Mouse (Mus musculus) left cerebral cortex, postnatal 4 days (tissue): ENCODE measurements around the gene Aff4. TPM values are rescaled to one million over a fixed set of nuclear protein-coding genes. Genes with fewer than 3 reads are reported as not detected.
A peak's percentile ranks its signal among the peaks of the same experiment; 100 is the strongest.
"Not testable (repeated sequence)": the region's sequence is repeated elsewhere in the genome, so short reads cannot be mapped to it uniquely, and the experiment has no call there.

Experiments used
- DNase-seq: peaks from one replicate; pipeline ENCODE4 v3.0.0-alpha.2; 2022
- intact Hi-C: fragments of 180-260 bp; cut with DNase I; formaldehyde crosslinking; loops from one replicate; pipeline ENCODE4 v1.15.1; 2025
- total RNA-seq, 2 experiments: library from RNA; stranded (reverse); gene quantifications; 2 replicates each; pipeline ENCODE4 v1.2.3; 2021

Gene Aff4
- total RNA-seq, 2 experiments from 2014 or later: 202 to 228 TPM

DNA sequence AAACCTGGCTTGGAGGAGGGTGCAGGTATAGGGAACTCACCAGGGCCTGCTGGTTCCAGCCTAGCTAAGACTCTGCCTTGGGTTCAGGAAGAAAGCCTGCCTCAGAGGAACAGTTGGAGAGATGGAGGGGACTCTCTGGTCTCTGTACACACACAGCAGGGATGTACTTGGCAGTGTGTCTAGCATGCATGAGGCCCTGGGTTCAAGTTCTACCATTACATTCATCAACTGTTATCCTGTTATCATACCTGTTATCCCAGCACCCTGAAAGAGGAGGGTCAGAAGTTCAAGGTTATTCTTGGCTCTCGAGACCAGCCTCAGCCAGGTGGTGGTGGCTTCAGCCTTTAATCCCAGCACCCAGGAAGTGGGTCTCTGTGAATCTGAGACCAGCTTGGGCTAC is 13.7 kb upstream of the Aff4 start:
- intact Hi-C loops: no loop called here
- no peak for DNase-seq

DNA sequence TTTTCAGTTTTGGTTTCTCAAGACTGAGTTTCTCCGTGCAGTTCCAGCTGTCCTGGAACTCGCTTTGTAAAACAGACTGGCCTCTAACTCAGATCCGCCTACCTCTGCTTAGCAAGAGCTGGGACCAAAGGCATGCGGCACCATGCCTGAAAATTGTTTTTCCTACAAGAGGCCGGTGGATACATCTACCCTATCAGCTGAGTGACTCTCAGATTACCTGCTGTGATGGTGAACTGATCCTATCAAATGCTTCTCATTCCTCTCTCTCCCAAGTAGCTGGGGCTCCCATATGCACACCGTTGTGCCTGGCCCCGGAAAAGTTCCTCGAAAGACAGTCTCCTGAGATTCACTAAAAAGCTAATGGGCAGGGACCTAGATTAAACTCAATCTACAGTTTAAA is 12.9 kb upstream of the Aff4 start:
- no peak for DNase-seq
- intact Hi-C loops: no loop called here

DNA sequence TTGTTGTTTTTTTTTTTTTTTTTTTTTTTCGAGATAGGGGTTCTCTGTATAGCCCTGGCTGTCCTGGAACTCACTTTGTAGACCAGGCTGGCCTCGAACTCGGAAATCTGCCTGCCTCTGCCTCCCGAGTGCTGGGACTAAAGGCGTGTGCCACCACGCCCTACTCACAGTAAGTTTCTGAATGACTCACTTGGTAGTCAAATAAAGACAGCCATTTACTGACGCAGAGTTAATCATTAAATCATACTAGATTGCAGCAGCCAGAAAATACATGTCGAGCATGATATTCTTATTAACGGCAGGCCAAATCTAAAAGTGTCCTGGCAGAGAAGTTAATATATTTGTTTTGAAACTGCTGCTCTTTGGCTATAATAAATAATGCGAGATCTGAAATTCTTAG is 9.6 kb upstream of the Aff4 start:
- intact Hi-C loops, DNase-seq: not testable (repeated sequence)

DNA sequence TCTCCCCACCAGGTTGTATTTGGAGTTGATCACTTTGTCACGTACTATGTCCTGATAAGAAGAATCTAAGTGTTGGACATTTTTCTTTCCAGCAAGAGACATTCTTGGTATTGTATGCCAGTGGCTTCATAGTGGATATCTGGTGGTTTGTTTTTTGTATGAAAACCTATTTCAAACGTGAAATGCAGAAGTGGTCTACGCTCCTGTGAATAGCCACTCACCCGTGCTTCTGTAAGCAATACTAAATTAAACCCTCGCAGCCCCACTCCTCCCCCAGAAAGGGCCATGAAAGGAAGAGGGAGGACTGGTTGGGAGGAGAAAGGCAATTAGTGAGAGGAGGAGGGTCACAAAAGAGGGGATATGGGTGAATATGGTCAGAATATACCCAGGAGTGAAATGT is 7.9 kb upstream of the Aff4 start:
- no peak for DNase-seq
- intact Hi-C loops: no loop called here

DNA sequence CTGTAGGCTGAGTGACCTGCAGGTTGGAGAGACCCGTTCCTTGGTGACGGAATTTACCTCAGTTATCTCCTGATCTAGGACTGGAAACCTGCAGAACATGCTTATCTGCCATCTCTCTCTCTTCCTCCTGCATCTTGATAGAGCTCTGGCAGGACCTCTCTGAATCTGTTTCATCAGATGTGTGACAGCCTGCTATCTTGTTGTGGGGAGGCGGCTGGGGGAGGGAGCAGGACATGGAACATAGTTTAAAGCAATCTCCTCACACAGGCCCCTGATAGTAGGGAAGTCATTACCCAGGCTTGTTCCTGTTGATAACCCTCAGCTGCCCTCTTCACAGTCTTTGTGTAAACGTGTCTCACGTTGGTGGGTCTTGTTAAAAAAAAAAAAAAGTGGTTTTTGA is 5.3 kb upstream of the Aff4 start:
- DNase-seq: no peak
- intact Hi-C loops: no loop called here

DNA sequence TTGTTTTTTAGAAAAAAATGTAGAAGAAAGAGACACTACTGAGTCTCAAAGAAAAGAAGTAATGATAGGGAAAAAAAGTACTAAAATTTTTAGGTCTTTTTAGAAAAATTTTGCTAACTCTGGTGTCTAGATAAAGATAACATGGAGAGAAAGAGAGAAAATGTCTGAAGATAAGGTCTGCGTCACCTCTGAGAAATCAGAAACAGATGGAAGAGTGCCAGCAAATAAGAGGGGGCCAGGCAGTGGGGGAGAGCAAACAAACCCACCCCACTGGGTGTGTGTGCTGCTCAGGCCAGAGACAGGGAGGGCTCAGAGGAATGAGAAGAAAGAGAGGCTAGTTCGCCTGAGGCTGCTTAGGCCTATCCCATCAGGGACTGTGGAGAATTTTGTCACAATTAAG is 4.9 kb upstream of the Aff4 start:
- intact Hi-C loops: no loop called here
- DNase-seq: no peak

DNA sequence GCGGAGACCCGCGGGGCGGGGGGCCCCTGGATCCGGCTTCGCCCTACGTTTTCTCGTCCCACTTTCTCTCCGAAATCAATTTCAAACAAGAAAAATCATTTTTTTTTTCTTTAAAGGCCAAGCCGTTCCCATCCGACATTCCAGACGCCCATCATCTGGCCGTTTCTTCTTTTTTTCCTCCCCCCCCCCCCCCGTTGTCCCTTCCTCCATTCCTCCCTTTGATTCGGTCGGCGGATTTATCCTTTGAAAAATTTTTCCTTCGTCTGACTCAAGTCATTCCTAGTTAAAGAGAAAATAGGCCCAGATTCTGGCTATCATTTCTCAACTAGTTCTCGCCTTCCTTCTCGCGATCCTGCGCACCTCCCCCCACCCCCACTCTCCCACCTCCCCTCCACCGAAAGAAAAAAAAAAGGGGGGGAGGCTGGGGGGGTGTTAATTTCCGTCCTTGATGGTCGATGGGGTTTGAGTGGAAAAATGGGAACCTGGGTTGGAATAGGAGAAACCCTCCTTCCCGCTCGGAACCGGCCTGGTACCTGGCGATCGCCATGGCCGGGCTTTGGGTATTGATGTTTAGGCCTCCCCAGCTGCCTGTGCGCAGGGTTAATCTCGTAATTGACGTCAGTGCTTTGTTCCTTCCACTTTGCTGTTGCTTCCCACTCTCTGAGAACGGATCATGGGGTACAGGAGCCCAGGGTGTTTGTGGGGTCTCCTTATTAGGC is 750 bp downstream of the Aff4 start:
- intact Hi-C loops: no loop called here

DNA sequence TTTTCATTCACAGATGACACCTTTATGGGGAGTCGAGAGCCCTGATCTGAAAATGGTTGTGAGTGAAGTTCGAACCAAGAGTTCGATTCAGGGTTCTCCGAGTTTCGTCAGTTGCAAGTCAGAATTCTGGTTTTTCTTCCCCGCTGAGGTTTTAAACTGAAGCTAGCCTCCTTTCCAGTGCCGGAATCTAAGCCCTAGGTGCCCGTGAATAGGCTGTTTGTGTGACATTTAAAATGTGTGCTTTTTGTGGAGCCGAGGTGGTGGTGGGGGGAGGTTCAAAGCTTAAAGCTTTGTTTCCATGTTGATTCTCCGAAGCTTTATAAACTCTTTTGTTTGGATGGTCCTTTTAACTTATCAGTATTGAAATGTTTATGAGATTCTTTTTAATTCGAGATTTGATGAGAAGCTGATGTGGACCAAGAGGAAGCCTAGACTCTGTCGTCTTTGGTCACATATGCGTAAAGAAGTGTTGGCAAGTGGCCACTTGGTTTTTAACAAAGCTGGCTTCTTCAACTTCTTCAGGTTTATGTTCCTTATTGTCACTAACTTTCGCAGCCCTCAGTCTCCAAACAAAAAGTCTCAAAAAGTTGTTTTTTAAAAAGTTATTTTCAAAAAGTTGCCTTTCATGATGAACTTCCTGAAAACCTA is 1.4 kb downstream of the Aff4 start:
- intact Hi-C loops: no loop called here
- DNase-seq: no peak

More for the DNA sequence above, 750 bp downstream of the Aff4 start:
- DNase-seq: peak; percentile 63

DNA sequence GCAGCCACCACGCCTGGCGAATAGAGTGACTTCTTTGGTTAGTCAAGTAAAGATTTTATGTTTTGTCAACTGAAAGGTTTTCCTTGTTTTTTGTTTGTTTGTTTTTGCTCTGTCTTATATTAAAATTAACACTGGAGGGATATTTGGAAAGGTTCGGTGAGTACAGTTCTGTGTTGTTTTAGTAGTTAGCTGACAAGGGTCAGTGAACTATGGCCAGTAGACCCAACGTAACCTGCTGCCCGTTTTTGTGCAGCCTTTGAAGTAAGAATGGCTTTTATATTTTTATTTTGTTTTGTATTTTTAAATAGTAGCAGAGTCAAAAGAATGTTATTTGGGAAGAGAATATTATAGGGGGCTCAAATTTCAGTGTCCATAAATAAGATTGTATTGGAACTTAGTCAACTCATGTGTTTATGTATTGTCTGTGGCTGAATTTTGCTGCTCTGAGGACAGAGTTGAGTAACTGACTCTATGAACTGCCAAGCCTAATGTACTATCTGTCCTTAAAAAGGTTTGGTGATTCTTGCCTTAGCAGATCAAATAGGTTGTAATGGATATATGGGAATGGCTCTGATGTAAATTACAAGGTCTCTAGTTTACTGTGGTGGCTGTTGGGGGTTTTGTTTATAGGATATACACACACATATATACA is 8.0 kb downstream of the Aff4 start:
- DNase-seq: no peak
- intact Hi-C loops: no loop called here

DNA sequence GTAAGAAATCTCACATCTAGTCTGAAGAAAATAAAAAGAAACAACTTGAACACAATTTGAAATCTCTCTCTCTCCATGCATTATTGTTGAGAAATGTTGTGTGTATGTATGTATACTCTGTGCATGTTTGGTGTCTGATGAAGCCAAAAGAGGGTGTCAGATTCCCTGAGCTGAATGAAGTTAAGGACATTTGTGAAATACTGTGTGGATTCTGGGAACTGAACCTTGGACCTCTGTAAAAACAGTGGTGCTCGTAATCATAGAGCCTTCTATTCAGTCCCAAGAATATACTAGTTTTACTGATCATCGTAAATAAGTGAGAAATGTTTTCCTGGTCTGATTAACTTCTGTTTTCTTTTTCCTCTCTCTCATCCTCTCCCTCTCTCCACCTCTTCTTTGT is 16.4 kb downstream of the Aff4 start:
- intact Hi-C loops: no loop called here
- no peak for DNase-seq

DNA sequence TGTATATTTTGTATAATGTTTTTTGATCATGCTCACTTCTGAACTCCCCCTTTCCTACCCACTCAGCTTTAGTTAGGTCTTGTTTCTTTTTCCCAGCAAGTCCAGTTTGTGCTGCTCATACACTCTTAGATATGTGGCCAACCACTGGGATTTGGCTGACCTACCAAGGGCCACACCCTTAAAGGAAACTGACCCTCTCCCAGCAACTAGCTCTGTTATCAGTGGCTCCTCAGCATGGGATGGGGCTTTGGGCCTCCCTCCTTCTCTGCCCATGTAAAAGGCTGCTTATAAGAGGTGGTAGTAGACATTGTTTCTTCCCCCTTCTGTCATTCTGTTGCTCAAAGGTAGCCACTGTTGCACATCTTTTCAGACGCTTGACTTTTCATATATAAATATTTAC is 28.3 kb downstream of the Aff4 start:
- DNase-seq: no peak
- intact Hi-C loops: loop anchor here (5.0 kb wide), 1 partner anchor 33 kb away; no protein-coding TSS in a partner anchor

DNA sequence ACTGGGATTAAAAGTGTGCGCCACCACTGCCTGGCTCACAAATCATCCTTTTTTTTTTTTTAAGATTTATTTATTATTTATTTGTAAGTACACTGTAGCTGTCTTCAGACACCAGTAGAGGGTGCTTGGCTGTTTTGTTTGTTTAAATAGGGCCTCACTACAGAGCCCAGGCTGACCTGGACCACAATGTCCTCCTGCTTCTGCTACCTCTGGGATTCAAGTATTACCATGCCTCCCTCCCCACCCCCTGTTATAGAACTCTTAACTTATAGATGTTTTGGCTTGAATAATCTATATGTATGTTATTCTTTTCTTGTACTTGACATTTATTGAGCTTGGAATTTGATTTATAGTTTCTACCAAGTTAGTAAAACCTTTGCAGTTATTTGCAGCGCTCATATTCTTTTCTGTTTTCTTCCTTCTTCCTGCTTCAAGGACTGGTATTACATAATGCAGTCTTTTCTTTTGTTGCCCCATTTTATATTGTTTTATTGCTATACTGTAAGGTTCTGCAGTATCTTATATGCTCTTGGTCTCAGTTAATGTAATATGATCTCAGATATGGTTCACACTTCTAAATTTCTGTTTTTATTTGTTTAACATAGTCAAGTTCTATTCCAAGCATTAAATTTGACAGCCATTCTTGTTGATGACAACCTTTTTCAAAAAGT is 33.3 kb downstream of the Aff4 start:
- intact Hi-C loops: no loop called here
- no peak for DNase-seq

DNA sequence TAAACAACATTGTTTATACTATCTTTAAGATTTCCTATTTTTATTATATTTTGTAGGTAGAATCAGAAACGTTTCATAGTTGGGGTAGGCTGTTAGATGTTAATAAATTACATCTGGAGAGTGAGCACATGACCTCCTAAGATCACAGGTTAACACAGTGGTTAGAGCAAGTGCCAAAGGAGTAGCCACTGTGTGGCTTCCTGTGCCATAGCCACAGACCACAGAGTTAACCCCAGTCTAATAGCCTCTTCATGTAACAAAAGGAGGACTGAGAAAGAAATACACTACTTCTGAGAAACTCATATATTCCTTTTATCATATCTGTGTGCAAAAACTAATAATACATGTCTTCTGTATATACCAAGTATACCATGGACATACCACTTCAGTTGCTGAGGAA is 43.2 kb downstream of the Aff4 start:
- DNase-seq: no peak
- intact Hi-C loops: loop anchor here (10.0 kb wide), 1 partner anchor 119 kb away; no protein-coding TSS in a partner anchor

DNA sequence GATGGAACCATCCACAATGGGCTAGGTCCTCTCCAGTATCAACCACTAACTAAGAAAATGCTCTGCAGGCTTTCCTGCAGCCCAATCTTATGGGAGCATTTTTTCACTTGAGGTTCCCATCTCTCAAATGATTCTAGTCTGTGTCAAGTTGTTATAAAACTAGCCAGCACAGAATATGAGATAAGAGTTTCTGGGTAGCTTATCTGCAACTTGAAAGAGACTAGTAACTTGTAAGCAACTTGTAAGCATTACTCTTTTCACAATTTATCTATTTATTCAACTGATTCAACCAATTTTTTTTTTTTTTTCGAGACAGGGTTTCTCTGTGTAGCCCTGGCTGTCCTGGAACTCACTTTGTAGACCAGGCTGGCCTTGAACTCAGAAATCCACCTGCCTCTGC is 53.0 kb downstream of the Aff4 start:
- no peak for DNase-seq
- intact Hi-C loops: no loop called here

DNA sequence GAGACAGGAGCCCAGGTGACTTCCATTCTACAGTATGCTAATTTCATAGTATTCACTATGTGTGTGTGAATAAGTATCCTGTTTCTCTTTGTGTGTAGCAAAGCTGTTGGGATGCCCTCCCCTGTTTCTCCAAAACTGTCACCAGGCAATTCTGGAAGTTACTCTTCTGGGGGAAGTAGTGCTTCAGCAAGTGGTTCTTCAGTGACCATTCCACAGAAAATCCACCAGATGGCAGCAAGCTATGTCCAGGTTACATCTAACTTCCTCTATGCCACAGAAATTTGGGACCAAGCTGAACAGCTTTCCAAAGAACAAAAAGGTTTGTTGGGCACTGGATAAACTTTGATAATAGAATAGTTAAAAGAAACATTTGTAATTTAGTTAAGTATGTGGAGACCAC is 61.1 kb downstream of the Aff4 start:
- DNase-seq: no peak
- intact Hi-C loops: loop anchor here (5.0 to 10.0 kb wide), 2 partner anchors 34 to 127 kb away; no protein-coding TSS in a partner anchor

DNA sequence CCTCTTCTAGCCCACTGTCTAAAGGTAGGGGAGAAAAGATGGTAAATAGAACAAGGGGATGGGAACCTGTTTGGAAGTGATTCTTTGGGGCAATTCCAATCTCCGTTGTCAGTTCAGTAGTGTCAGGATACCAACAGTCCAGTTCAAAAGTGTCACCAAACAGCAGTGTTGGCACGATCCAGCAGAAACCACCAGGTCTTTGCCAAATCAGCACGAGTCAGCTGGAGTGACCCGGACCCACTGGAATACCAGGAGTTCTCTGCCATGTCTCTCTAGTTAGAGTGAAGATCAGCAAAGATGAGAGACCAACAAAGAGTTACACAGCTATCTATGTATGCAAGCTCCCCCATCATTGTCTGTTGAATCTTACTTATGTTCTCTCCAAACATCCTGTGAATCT is 63.2 kb downstream of the Aff4 start:
- intact Hi-C loops: loop anchor here (5.0 to 10.0 kb wide), 2 partner anchors 37 to 129 kb away; no protein-coding TSS in a partner anchor
- DNase-seq: no peak

DNA sequence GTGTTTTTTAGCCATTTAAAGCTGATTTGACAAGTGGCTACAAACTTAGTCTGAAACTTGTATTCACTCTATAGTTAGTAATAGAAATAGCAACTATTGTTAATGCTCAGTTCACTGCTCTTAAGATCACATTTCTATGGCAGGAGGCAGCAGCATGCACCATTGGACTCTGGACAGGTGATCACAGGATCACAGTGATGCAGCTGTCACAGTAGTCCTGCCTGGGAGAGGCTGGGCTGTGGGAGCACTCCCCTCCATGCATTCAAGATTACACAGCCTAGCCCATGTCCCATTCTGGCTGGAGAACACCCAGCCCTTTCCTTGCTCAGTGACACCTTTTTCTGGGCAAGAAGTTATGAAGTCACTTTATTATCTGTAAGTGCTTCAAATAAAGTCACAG is 67.4 kb downstream of the Aff4 start:
- intact Hi-C loops: loop anchor here (10.0 kb wide), 1 partner anchor 133 kb away; no protein-coding TSS in a partner anchor
- no peak for DNase-seq

DNA sequence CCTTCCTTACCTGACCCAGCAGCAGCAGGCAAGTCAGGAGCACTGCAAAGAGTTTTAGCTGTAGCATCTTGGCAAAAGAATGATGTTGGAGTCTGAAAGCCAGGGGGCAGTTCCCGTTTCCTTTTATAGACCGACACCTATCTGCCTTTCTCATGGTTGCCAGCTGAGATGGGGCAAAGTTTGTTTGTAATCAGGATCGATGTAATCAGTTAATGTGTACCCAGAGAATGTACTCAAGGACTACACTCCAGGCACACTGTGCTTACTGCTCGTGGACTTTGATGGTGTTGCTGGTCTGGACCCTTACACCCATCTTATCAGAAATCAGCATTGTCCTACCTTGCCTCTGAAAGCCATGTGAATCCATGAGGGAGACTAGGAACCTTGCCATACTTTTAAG is 72.4 kb downstream of the Aff4 start, which contains the start of gene Leap2:
TSS of gene Leap2 (minus strand) at position 135 of the 400 bp plus-strand sequence.
- no peak for DNase-seq

DNA sequence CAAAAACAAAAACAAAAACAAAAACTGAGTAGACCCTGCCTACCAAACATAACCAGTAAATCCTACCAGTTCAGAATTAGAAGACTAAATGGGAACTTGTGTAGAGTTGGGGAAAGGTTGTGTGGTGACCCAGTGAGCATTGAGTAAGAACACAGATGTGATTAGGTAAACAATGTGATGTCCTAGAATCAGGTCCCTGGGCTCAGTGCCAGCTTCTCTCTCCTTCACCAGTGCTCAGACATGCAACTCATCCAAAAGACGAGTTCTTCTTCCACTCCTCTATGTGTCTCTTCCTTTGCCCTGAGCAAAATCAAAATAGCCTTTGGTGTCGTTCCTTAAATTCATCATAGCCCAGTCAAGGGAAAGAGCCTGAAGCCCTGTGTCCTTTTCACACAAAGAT is 74.2 kb downstream of the Aff4 start:
- intact Hi-C loops: no loop called here
- no peak for DNase-seq

More for the DNA sequence above, 72.4 kb downstream of the Aff4 start, which contains the start of gene Leap2:
- intact Hi-C loops: no loop called here

DNA sequence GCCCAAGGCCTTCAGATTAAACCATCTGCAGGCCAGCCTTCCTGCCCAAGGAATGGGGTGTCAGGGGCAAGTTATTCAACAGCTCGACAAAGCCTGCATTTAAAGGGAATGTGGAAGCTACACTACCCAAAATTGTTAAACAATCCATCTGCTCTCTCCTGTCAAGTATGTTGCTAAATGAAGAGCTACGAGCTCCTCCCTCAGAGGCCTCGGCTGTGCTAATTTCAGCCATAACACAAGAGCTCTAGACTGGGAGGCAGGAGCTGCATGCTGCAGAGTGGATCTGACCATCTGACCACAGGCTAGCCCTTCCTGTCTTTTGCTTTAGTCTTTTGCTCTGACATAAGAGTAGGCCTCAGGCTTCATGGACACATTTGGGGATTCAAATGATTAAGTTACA is 74.6 kb downstream of the Aff4 start:
- intact Hi-C loops: no loop called here
- no peak for DNase-seq

DNA sequence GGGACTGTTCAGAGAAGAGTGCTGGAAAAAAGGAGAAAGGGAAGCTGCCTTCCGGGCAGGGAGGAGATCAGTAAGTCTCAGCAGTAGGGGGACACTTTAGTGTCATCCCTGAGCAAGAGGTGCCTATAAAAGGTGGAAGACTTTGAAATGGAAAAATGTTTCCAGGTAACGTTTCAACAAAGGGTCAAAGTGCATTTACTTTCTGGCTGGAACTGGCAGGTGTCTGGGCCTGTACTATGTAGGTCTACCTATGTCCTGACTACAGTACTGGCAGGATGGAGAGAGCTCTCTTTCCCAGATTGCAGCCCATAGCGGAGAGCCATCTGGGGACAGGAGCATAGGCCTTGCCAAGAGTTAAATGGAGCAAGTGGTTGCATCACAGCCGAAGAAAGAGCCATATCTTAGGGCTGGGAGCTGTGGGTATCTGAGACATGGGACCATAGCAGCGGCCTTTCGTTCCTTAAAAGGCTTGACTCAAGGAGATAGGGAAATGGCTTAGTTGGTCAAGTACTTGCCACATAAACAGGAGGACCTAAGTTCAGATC is 75.2 kb downstream of the Aff4 start:
- DNase-seq: no peak
- intact Hi-C loops: no loop called here
